Mouse (Mus musculus) lung, postnatal 0 days (tissue): ENCODE measurements around the gene Ccdc24. TPM values are rescaled to one million over a fixed set of nuclear protein-coding genes. Genes with fewer than 3 reads are reported as not detected.
A peak's percentile ranks its signal among the peaks of the same experiment; 100 is the strongest.

Experiments
- ATAC-seq: fragments of 200-750 bp; cut with Nextera tagmentation; 2 replicates; pipeline ENCODE4 v1.8.0; 2017; ENCODE audit warnings: moderate library complexity
- DNase-seq: peaks from one replicate; pipeline ENCODE4 v3.0.0-alpha.2; 2016; ENCODE audit warnings: low spot score
- H3K27ac ChIP-seq: fragments of 300-500 bp; sonication (generic); 2 replicates; pipeline ENCODE4 v1.5.1; 2014; ENCODE audit warnings: antibody characterized with exemption, mild to moderate bottlenecking, low read length, mixed read lengths
- H3K27me3 ChIP-seq: fragments of 300-500 bp; sonication (generic); replicated peaks from 2 replicates; pipeline ENCODE4 v1.6.1; 2014; ENCODE audit warnings: low read length, mixed read lengths; ENCODE audit not compliant: insufficient read depth
- H3K36me3 ChIP-seq: fragments of 300-500 bp; sonication (generic); 2 replicates; pipeline ENCODE4 v1.6.1; 2014; ENCODE audit warnings: low read length, mixed read lengths; ENCODE audit not compliant: insufficient read depth
- H3K4me1 ChIP-seq: fragments of 300-500 bp; sonication (generic); 2 replicates; pipeline ENCODE4 v1.6.1; 2014; ENCODE audit warnings: antibody characterized with exemption, low read depth, low read length, mixed read lengths; ENCODE audit not compliant: insufficient read depth
- H3K4me2 ChIP-seq: fragments of 300-500 bp; sonication (generic); replicated peaks from 2 replicates; pipeline ENCODE4 v1.6.1; 2014; ENCODE audit warnings: low read depth, mild to moderate bottlenecking, low read length, moderate library complexity, mixed read lengths
- H3K4me3 ChIP-seq: fragments of 300-500 bp; sonication (generic); 2 replicates; pipeline ENCODE4 v1.5.1; 2014; ENCODE audit warnings: low read depth, low read length
- H3K9ac ChIP-seq: fragments of 300-500 bp; sonication (generic); replicated peaks from 2 replicates; pipeline ENCODE4 v1.6.1; 2014; ENCODE audit warnings: low read depth, mild to moderate bottlenecking
- H3K9me3 ChIP-seq: fragments of 300-500 bp; sonication (generic); 2 replicates; pipeline ENCODE4 v1.6.1; 2016; ENCODE audit warnings: low read length, mixed read lengths
- CTCF ChIP-seq: IDR thresholded peaks from 2 replicates; pipeline ENCODE4 v1.5.1; 2016; ENCODE audit warnings: antibody characterized with exemption, mild to moderate bottlenecking
- EP300 ChIP-seq: IDR thresholded peaks from 2 replicates; pipeline ENCODE4 v1.6.1; 2016; ENCODE audit warnings: antibody characterized with exemption, mild to moderate bottlenecking, control low read depth
- WGBS: fragments of 180-500 bp; shearing (Covaris S2); extraction: QIAGEN DNeasy Blood & Tissue Kit; methylation state at CpG from one replicate; pipeline ENCODE4 v1.1.7; 2014; 5-methylcytosine and 5-hydroxymethylcytosine counted together
- polyA plus RNA-seq: library from polyadenylated mRNA; unstranded; fragments of >200 nt; fragmentation: Nextera tagmentation; extraction: Ambion mirVana; gene quantifications from 2 replicates; pipeline ENCODE4 v1.2.1, GENCODE M21; 2015

Gene Ccdc24
- polyA plus RNA-seq, 1 experiment from 2014 or later = 4.5 TPM

DNA sequence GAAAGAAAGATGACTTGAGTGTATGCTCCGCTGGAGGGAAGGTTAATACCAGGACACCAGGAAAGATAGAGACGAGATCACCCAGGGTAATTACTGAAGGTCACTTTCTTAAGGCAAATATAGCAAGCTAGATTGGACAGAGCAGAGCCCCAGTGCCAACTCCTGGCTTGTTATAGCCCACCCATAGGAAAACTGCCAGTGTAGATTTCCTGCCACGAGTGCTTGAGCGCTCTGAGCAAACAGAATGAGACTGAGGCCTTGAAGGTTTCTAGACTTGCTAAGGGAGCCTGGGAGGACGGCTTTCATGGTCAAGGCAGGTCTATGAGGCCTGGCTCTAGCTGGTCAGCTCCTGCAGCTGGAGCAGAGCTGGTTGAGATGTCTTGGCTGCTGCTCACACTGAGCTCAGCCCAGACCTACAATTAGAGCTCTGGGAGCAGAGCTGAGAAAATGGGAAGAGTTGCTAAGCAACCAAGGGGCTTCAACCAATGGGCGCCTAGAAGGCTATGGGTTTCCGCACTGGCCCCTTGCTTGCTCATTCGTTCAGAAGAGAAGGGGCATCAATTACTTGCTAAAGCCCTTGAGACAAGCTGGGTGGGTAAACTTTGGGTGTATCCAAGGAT, 36.6 kb upstream of the Ccdc24 start:
- H3K4me2 ChIP-seq = no peak overlapping the region
- no peaks in the 10 kb centered on the region for H3K9me3 ChIP-seq
- H3K4me1 ChIP-seq = peaks cover 21% of the 10 kb centered on the region; the same call in 1 of the 2 replicates
- H3K27ac ChIP-seq = no peak overlapping the region
- no peak overlapping the region for H3K9ac ChIP-seq
- 71% methylated on average over 8 of the region's 8 CpGs for WGBS
- no peak for ATAC-seq
- no peaks in the 10 kb centered on the region for H3K27me3 ChIP-seq
- DNase-seq = no peak
- no peak for TF ChIP-seq CTCF
- TF ChIP-seq EP300 = no peak
- H3K4me3 ChIP-seq = no peak overlapping the region
- H3K36me3 ChIP-seq = no peaks in the 10 kb centered on the region; the same call in 1 of the 2 replicates

DNA sequence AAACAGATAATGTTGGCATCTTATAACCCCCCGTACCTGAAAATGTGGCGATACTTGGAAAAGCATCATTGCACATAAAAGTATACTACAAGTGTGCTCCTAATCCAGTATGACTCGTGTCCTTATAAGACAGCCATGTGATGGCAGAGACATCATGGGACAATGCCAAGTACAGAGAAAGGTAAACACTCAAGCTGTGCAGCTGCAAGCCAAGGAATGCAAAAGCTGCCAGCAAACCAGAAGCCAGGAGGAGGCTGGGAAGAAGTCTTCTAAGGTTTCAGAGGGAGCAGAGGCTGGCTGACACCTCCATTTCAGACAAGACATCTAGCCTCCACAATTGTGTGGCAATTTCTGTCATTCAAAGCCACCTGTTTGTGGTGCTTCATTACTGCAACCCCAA, 33.8 kb upstream of the Ccdc24 start:
- Histone ChIP-seq H3K27ac (no peak overlapping the region), H3K4me1 (peaks cover 9% of the 10 kb centered on the region; the same call in 1 of the 2 replicates), H3K27me3 (no peaks in the 10 kb centered on the region), H3K4me2 (no peak overlapping the region), H3K9ac (no peak overlapping the region), H3K36me3 (peaks cover 18% of the 10 kb centered on the region), H3K9me3 (no peaks in the 10 kb centered on the region), H3K4me3 (no peak overlapping the region)
- TF ChIP-seq CTCF (no peak), EP300 (peak; percentile 91)
- 46% methylated on average over 3 of the region's 3 CpGs for WGBS
- peak; percentile 88 for DNase-seq
- ATAC-seq = peak; percentile 92

DNA sequence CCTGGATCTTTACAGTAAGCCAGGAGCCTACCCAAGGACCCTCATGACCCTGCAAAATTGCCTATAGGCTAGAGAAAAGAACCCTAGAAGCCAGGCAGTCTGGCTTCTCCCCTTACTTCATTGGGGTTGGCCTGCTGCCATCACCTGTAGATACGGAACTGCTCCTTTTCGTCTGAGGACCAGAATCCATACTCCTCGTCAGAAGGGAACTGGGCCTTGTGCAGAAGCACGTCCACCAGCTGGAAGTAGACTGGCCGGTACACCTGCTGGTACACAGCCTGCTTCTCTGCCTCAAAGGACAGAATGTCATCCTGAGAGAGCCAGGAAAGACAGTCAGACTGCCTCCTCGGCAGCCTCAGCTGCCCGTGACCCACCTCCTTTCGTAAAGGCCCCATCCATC, 32.4 kb upstream of the Ccdc24 start:
- Histone ChIP-seq H3K4me2 (no peak overlapping the region), H3K27ac (no peak overlapping the region), H3K9ac (no peak overlapping the region), H3K4me3 (no peak overlapping the region), H3K27me3 (no peaks in the 10 kb centered on the region), H3K36me3 (peaks cover 24% of the 10 kb centered on the region), H3K9me3 (no peaks in the 10 kb centered on the region), H3K4me1 (peaks cover 9% of the 10 kb centered on the region; the same call in 1 of the 2 replicates)
- 87% methylated on average over 8 of the region's 8 CpGs for WGBS
- TF ChIP-seq CTCF (no peak), EP300 (no peak)
- ATAC-seq = no peak
- DNase-seq = no peak

DNA sequence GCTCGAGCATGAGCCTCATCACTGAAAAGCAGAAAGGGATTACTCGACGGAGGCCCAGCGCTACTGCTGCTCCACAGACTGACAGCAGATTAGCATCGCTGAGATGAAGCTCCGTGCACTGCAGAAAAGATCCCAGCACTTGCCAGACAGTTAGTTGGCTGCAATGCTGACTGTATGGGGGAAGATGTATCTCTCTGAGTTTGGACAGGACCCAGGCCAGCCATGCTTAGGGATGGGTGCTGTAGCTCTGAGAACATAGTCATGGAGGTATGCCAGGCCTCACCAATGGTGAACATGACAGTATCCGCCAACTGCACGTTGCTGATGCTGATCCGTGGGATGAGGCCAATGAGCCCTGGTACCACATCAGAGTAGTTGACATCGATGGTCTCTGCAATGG, 31.7 kb upstream of the Ccdc24 start:
- Histone ChIP-seq H3K4me3 (no peak overlapping the region), H3K9ac (no peak overlapping the region), H3K4me2 (no peak overlapping the region), H3K27ac (no peak overlapping the region), H3K36me3 (peaks cover 31% of the 10 kb centered on the region), H3K9me3 (no peaks in the 10 kb centered on the region), H3K4me1 (peaks cover 7% of the 10 kb centered on the region; the same call in 1 of the 2 replicates), H3K27me3 (no peaks in the 10 kb centered on the region)
- ATAC-seq = no peak
- whole genome bisulfite sequencing = 88% methylated on average over 10 of the region's 10 CpGs
- no peak for DNase-seq
- TF ChIP-seq CTCF = no peak
- TF ChIP-seq EP300 = no peak

DNA sequence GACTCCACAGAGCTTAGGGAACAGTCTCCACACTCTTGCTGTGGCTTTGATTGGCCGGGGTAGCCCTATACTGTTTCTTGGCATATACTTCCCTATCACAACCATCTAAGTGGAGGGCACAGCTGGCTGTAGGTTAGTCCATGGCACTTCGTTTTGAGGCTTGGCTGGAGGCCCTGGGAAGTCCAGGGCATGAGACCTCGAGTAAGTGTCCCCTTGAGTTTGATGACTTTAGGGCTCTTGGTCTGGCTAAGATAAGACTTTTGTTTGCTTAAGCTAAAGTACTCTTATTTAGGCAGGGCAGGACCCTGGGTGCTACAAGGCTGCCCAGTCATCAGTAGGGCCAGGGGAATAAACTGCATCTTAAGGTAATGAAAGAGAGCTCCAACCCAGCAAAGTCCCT, 25.8 kb upstream of the Ccdc24 start:
- no peaks in the 10 kb centered on the region for H3K9me3 ChIP-seq
- 49% methylated on average over 3 of the region's 3 CpGs for WGBS
- peak; percentile 90 for ATAC-seq
- no peaks in the 10 kb centered on the region for H3K4me1 ChIP-seq
- no peak overlapping the region for H3K27ac ChIP-seq
- DNase-seq = peak; percentile 81
- TF ChIP-seq EP300 = peak; percentile 86
- TF ChIP-seq CTCF = no peak
- peaks cover 28% of the 10 kb centered on the region for H3K36me3 ChIP-seq
- no peak overlapping the region for H3K4me2 ChIP-seq
- H3K4me3 ChIP-seq = no peak overlapping the region
- H3K9ac ChIP-seq = no peak overlapping the region
- no peaks in the 10 kb centered on the region for H3K27me3 ChIP-seq

DNA sequence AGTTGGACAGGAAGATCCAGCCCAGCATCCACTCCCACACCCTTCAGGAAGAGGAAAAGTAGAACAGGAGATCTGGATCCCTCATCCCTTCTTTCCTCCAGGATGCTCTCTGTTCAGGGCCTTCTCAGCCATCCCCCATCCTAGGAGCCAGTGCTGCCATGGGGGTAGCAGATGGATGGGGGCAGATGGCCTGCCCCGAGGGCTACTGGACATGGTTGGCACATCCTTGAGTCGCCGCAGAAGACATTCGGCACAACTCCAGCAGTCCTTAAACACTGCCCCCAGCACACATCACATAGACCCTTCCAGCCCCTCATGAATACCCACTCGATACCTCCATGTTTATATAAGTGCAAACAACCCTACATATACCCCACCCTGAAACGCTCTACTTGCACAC, 23.7 kb upstream of the Ccdc24 start:
- no peak for DNase-seq
- Histone ChIP-seq H3K9me3 (no peaks in the 10 kb centered on the region), H3K4me3 (no peak overlapping the region), H3K27ac (no peak overlapping the region), H3K36me3 (peaks cover 16% of the 10 kb centered on the region), H3K27me3 (no peaks in the 10 kb centered on the region), H3K4me1 (no peaks in the 10 kb centered on the region; the same call in 1 of the 2 replicates), H3K4me2 (no peak overlapping the region), H3K9ac (no peak overlapping the region)
- ATAC-seq = no peak
- TF ChIP-seq EP300 = no peak
- TF ChIP-seq CTCF = no peak
- WGBS = 92% methylated on average over 6 of the region's 6 CpGs

DNA sequence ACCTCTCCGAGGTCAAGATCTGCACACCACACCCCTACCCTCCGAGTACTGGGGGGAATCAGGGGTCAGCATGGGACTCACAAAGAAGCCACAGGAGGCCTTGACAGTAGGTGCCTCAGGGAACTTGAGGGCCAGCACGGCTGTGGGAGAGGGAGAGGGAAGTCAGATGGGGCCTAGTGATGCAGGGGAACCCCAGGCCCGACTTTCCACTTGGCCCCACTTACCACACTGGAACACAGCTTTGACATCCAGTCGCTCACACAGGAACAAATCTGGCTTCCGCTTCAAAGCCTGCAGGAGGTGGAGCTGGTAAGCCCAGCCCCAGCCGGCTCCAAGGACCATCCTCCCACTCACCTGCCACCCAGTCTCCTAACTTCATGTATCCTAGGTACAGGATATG, 23.0 kb upstream of the Ccdc24 start:
- Histone ChIP-seq H3K36me3 (peaks cover 12% of the 10 kb centered on the region), H3K9ac (no peak overlapping the region), H3K9me3 (no peaks in the 10 kb centered on the region), H3K27me3 (no peaks in the 10 kb centered on the region), H3K4me2 (no peak overlapping the region), H3K4me1 (no peaks in the 10 kb centered on the region; the same call in 1 of the 2 replicates), H3K4me3 (no peak overlapping the region), H3K27ac (no peak overlapping the region)
- ATAC-seq (no peak), DNase-seq (no peak)
- no peak for TF ChIP-seq EP300
- TF ChIP-seq CTCF = no peak
- WGBS = 78% methylated on average over 7 of the region's 7 CpGs
